Mouse (Mus musculus) right cerebral cortex, adult 2 months (tissue): ENCODE measurements around the gene Gm28961.
"Not testable (repeated sequence)": the region's sequence is repeated elsewhere in the genome, so short reads cannot be mapped to it uniquely, and the experiment has no call there.

ENCODE experiments used
- DNase-seq, 2 experiments: peaks; one replicate each; pipeline ENCODE4 v3.0.0; 2021 to 2022; ENCODE audit warnings: low spot score in 2 of 2

Gm28961 gene

DNA sequence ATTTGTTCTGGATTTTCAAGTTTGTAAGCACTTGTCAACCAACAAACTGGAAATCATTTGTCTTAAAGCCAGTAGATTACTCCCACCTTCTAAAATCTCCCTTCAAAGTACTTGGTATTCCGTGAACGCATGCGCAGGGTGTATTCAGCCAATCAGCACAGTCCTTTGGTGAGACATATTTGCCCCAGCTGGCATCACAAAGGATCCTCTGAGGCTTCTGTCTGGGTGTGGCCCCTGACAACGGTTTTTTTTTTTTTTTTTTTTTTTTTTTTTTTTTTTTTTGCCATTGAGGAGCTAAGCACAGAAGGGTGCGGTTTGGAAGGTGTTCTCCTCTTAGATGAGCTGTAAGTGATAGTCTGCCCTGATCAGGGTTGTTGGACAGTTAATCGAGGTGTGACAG is at the start of gene Gm28961:
TSS of gene Gm28961 (plus strand) at position 301 of the 400 bp plus-strand sequence.
- not testable (repeated sequence) for DNase-seq
